Mouse (Mus musculus) olfactory bulb, adult 2 months (tissue): ENCODE data around the gene Kirrel3.

Experiments used
- CTCF ChIP-seq: fragments of 200-500 bp; IDR thresholded peaks from 2 replicates; pipeline ENCODE4 v1.5.1; 2012; ENCODE audit warnings: low read depth, mild to moderate bottlenecking, low read length, moderate library complexity; ENCODE audit not compliant: insufficient read depth
- POLR2A ChIP-seq: fragments of 200-500 bp; IDR thresholded peaks from 2 replicates; pipeline ENCODE4 v1.6.1; 2012; ENCODE audit warnings: mild to moderate bottlenecking, low read depth, low read length, moderate library complexity; ENCODE audit not compliant: insufficient read depth

DNA sequence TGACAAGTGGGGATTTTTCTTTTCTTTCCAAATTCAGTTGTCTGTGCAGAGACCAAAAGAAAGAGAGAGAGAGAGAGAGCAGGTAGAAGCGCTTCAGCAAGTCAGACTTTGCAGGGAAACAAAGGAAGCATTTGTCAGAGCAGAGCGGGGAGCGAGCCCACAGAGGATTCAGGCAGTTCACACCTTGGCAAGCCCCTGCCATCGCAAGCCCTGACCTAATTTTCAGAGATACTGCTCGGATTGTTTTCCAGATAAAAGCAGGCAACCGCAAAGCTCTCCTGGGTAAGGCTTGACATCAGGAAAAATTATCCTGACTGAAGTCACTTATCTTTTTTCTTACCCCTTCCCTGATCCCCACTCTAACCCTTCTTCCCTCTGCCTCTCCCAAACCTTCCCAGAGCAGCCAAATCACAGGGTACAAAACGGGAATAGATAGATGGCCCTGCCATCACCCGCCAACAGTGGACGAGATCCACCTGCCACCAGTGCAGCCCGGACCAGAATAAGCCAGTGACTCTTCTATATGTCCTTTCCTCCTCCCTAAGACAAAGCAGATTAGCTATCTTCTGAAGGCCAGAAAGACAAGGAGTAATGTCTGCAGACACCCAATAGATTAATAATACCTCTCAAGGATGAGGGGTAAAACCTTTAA, 332.8 kb downstream of the Kirrel3 start:
- TF ChIP-seq CTCF: no peak
- TF ChIP-seq POLR2A: no peak
